Mouse (Mus musculus) midbrain, embryonic 13.5 days (tissue): ENCODE results near the gene Gm5485. TPM values are rescaled to one million over a fixed set of nuclear protein-coding genes. Genes with fewer than 3 reads are reported as not detected.

Experiments used
- ATAC-seq: fragments of 200-750 bp; cut with Nextera tagmentation; 2 replicates; pipeline ENCODE4 v1.8.0; 2017; ENCODE audit warnings: mild to moderate bottlenecking, moderate TSS enrichment, moderate library complexity
- H3K27ac ChIP-seq: fragments of 300-500 bp; sonication (generic); 2 replicates; pipeline ENCODE4 v1.5.1; 2015; ENCODE audit warnings: inconsistent platforms, mild to moderate bottlenecking, moderate library complexity
- H3K27me3 ChIP-seq: fragments of 300-500 bp; sonication (generic); 2 replicates; pipeline ENCODE4 v1.6.1; 2015; ENCODE audit warnings: mild to moderate bottlenecking, inconsistent platforms
- H3K36me3 ChIP-seq: fragments of 300-500 bp; sonication (generic); 2 replicates; pipeline ENCODE4 v1.6.1; 2015; ENCODE audit warnings: mild to moderate bottlenecking, inconsistent platforms
- H3K4me1 ChIP-seq: fragments of 300-500 bp; sonication (generic); replicated peaks from 2 replicates; pipeline ENCODE4 v1.6.1; 2015; ENCODE audit warnings: inconsistent platforms
- H3K4me2 ChIP-seq: fragments of 300-500 bp; sonication (generic); replicated peaks from 2 replicates; pipeline ENCODE4 v1.6.1; 2015; ENCODE audit warnings: moderate library complexity, mild to moderate bottlenecking, inconsistent platforms
- H3K4me3 ChIP-seq: fragments of 300-500 bp; sonication (generic); replicated peaks from 2 replicates; pipeline ENCODE4 v1.5.1; 2015; ENCODE audit warnings: mild to moderate bottlenecking, inconsistent platforms
- H3K9ac ChIP-seq: fragments of 300-500 bp; sonication (generic); replicated peaks from 2 replicates; pipeline ENCODE4 v1.6.1; 2015; ENCODE audit warnings: mild to moderate bottlenecking, inconsistent platforms
- H3K9me3 ChIP-seq: fragments of 300-500 bp; sonication (generic); 2 replicates; pipeline ENCODE4 v1.6.1; 2016; ENCODE audit warnings: mild to moderate bottlenecking, inconsistent platforms
- WGBS: fragments of 180-500 bp; shearing (Covaris S2); methylation state at CpG from one replicate; pipeline ENCODE4 v1.1.7; 2015; 5-methylcytosine and 5-hydroxymethylcytosine counted together
- polyA plus RNA-seq: library from polyadenylated mRNA; unstranded; fragments of >200 nt; fragmentation: Nextera tagmentation; extraction: Ambion mirVana; gene quantifications from 2 replicates; pipeline ENCODE4 v1.2.1, GENCODE M21; 2015

Gm5485 gene
- polyA plus RNA-seq, 1 experiment from 2014 or later, result not detected

GRCm38 (mm10) chr16:48409580-48409979 lies 2.6 kb downstream of the Gm5485 start:
- Histone ChIP-seq H3K27ac (no peak overlapping the region), H3K9ac (no peak overlapping the region), H3K4me1 (no peaks in the 10 kb centered on the region), H3K27me3 (no peaks in the 10 kb centered on the region), H3K36me3 (no peaks in the 10 kb centered on the region), H3K4me2 (no peak overlapping the region), H3K9me3 (no peaks in the 10 kb centered on the region), H3K4me3 (no peak overlapping the region)
- ATAC-seq, result no peak
- WGBS, result 79% methylated on average over 7 of the region's 7 CpGs

- Histone ChIP-seq H3K9me3 (no peaks in the 10 kb centered on the region), H3K27ac (no peak overlapping the region), H3K27me3 (no peaks in the 10 kb centered on the region), H3K4me2 (no peak overlapping the region), H3K4me1 (no peaks in the 10 kb centered on the region), H3K36me3 (no peaks in the 10 kb centered on the region), H3K4me3 (no peak overlapping the region), H3K9ac (no peak overlapping the region)
- WGBS, result 42% methylated on average over 10 of the region's 10 CpGs
- ATAC-seq, result no peak
These were observed 6.4 kb downstream of the Gm5485 start for GRCm38 (mm10) chr16:48405674-48406403.

GRCm38 (mm10) chr16:48404009-48404408 lies 8.2 kb downstream of the Gm5485 start:
- Histone ChIP-seq H3K4me2 (no peak overlapping the region), H3K4me1 (no peaks in the 10 kb centered on the region), H3K9me3 (no peaks in the 10 kb centered on the region), H3K4me3 (no peak overlapping the region), H3K9ac (no peak overlapping the region), H3K27ac (no peak overlapping the region), H3K36me3 (no peaks in the 10 kb centered on the region), H3K27me3 (no peaks in the 10 kb centered on the region)
- no peak for ATAC-seq

GRCm38 (mm10) chr16:48403423-48403822 lies 8.8 kb downstream of the Gm5485 start:
- 93% methylated on average over 3 of the region's 3 CpGs for WGBS
- no peak overlapping the region for H3K27ac ChIP-seq
- ATAC-seq, result no peak

GRCm38 (mm10) chr16:48402963-48403362 lies 9.3 kb downstream of the Gm5485 start:
- Histone ChIP-seq H3K9ac (no peak overlapping the region), H3K4me2 (no peak overlapping the region), H3K4me1 (no peaks in the 10 kb centered on the region), H3K4me3 (no peak overlapping the region), H3K9me3 (no peaks in the 10 kb centered on the region), H3K27ac (no peak overlapping the region), H3K36me3 (no peaks in the 10 kb centered on the region), H3K27me3 (no peaks in the 10 kb centered on the region)
- no peak for ATAC-seq
- WGBS, result 81% methylated on average over 4 of the region's 4 CpGs

More at GRCm38 (mm10) chr16:48403423-48403822, 8.8 kb downstream of the Gm5485 start:
- Histone ChIP-seq H3K4me1 (no peaks in the 10 kb centered on the region), H3K36me3 (no peaks in the 10 kb centered on the region), H3K4me3 (no peak overlapping the region), H3K4me2 (no peak overlapping the region), H3K9me3 (no peaks in the 10 kb centered on the region), H3K9ac (no peak overlapping the region), H3K27me3 (no peaks in the 10 kb centered on the region)

GRCm38 (mm10) chr16:48395278-48395677 lies 16.9 kb downstream of the Gm5485 start:
- H3K9ac ChIP-seq, result no peak overlapping the region
- H3K27ac ChIP-seq, result no peak overlapping the region
- H3K36me3 ChIP-seq, result no peaks in the 10 kb centered on the region
- 85% methylated on average over 2 of the region's 2 CpGs for WGBS
- H3K4me3 ChIP-seq, result no peak overlapping the region
- no peak for ATAC-seq
- H3K4me2 ChIP-seq, result no peak overlapping the region
- H3K9me3 ChIP-seq, result no peaks in the 10 kb centered on the region
- H3K4me1 ChIP-seq, result no peaks in the 10 kb centered on the region
- no peaks in the 10 kb centered on the region for H3K27me3 ChIP-seq

- no peak overlapping the region for H3K4me3 ChIP-seq
- H3K4me2 ChIP-seq, result no peak overlapping the region
- no peaks in the 10 kb centered on the region for H3K9me3 ChIP-seq
- H3K9ac ChIP-seq, result no peak overlapping the region
- ATAC-seq, result no peak
- H3K4me1 ChIP-seq, result no peaks in the 10 kb centered on the region
- no peaks in the 10 kb centered on the region for H3K27me3 ChIP-seq
- H3K27ac ChIP-seq, result no peak overlapping the region
- no peaks in the 10 kb centered on the region for H3K36me3 ChIP-seq
- 82% methylated on average over 2 of the region's 2 CpGs for WGBS
These were observed 25.2 kb downstream of the Gm5485 start for GRCm38 (mm10) chr16:48386982-48387381.

GRCm38 (mm10) chr16:48383582-48384257 lies 28.5 kb downstream of the Gm5485 start:
- Histone ChIP-seq H3K9ac (no peak overlapping the region), H3K4me3 (no peak overlapping the region), H3K9me3 (no peaks in the 10 kb centered on the region), H3K27ac (no peak overlapping the region), H3K27me3 (no peaks in the 10 kb centered on the region), H3K4me2 (no peak overlapping the region), H3K36me3 (no peaks in the 10 kb centered on the region), H3K4me1 (no peaks in the 10 kb centered on the region)
- ATAC-seq, result no peak
- 78% methylated on average over 2 of the region's 3 CpGs for WGBS

GRCm38 (mm10) chr16:48373711-48374485 lies 38.3 kb downstream of the Gm5485 start:
- no peak overlapping the region for H3K4me2 ChIP-seq
- H3K4me1 ChIP-seq, result no peaks in the 10 kb centered on the region
- WGBS, result 83% methylated on average over 7 of the region's 7 CpGs
- no peaks in the 10 kb centered on the region for H3K36me3 ChIP-seq
- H3K4me3 ChIP-seq, result no peak overlapping the region
- H3K27me3 ChIP-seq, result no peaks in the 10 kb centered on the region
- H3K27ac ChIP-seq, result no peak overlapping the region
- no peaks in the 10 kb centered on the region for H3K9me3 ChIP-seq
- no peak overlapping the region for H3K9ac ChIP-seq
- no peak for ATAC-seq

- ATAC-seq, result no peak
- no peak overlapping the region for H3K4me3 ChIP-seq
- 83% methylated on average over 6 of the region's 6 CpGs for WGBS
- no peaks in the 10 kb centered on the region for H3K27me3 ChIP-seq
- H3K4me2 ChIP-seq, result no peak overlapping the region
- H3K4me1 ChIP-seq, result no peaks in the 10 kb centered on the region
- no peak overlapping the region for H3K9ac ChIP-seq
- no peaks in the 10 kb centered on the region for H3K9me3 ChIP-seq
- no peak overlapping the region for H3K27ac ChIP-seq
- H3K36me3 ChIP-seq, result no peaks in the 10 kb centered on the region
These were observed 39.8 kb downstream of the Gm5485 start for GRCm38 (mm10) chr16:48372461-48372860.

- Histone ChIP-seq H3K36me3 (no peaks in the 10 kb centered on the region), H3K4me3 (no peak overlapping the region), H3K9me3 (no peaks in the 10 kb centered on the region), H3K4me2 (no peak overlapping the region), H3K27ac (no peak overlapping the region), H3K4me1 (no peaks in the 10 kb centered on the region), H3K9ac (no peak overlapping the region), H3K27me3 (no peaks in the 10 kb centered on the region)
- 97% methylated on average over 2 of the region's 2 CpGs for WGBS
- ATAC-seq, result no peak
These were observed 44.1 kb downstream of the Gm5485 start for GRCm38 (mm10) chr16:48368096-48368495.

- ATAC-seq, result no peak
- Histone ChIP-seq H3K4me1 (no peaks in the 10 kb centered on the region), H3K36me3 (no peaks in the 10 kb centered on the region), H3K9ac (no peak overlapping the region), H3K27ac (no peak overlapping the region), H3K27me3 (no peaks in the 10 kb centered on the region), H3K9me3 (no peaks in the 10 kb centered on the region), H3K4me3 (no peak overlapping the region), H3K4me2 (no peak overlapping the region)
- WGBS, result 92% methylated on average over 5 of the region's 5 CpGs
These were observed 45.4 kb downstream of the Gm5485 start for GRCm38 (mm10) chr16:48366801-48367200.
